Mouse (Mus musculus): ENCODE measurements around the gene Gm10645. TPM values are rescaled to one million over a fixed set of nuclear protein-coding genes. Genes with fewer than 3 reads are reported as not detected.

Gm10645 gene
- total RNA-seq, 2 experiments from 2014 or later: not detected

Other genes with a start within 250 kb of the Gm10645 start
- gene Tbc1d9, start 818 bp downstream of the Gm10645 start, total RNA-seq (2021): 1 to 10 TPM; 3.4 to 3.6 TPM
- 10 to 100 TPM in 1 of 2 experiments, under 1 TPM in 1; 0.78 to 77.9 TPM for gene Ucp1, start 124.2 kb upstream of the Gm10645 start, total RNA-seq (2021)
- 1 to 10 TPM; 7.6 to 8.6 TPM for gene Elmod2, start 166.3 kb upstream of the Gm10645 start, total RNA-seq (2021)
- not detected for gene Mgat4d, start 182.3 kb upstream of the Gm10645 start, total RNA-seq (2021)
- not detected for gene Clgn, start 223.7 kb upstream of the Gm10645 start, total RNA-seq (2021)